Mouse (Mus musculus): ENCODE data around the gene Wwc1. TPM values are rescaled to one million over a fixed set of nuclear protein-coding genes. Genes with fewer than 3 reads are reported as not detected.

The Wwc1 gene
- polyA plus RNA-seq, 1 experiment: 28.5 TPM

GRCm38 (mm10) chr11:35916466-35917185 is 63.7 kb downstream of the Wwc1 start:
- TF ChIP-seq POLR2A (IDR thresholded peaks at IDR 0.05; ENCODE audit: borderline replicate concordance, insufficient read depth, low read length) (no peak), CTCF (IDR thresholded peaks at IDR 0.05; ENCODE audit: borderline replicate concordance, insufficient read depth, low read depth, low read length) (no peak)
- Histone ChIP-seq H3K27me3 (ENCODE audit: control insufficient read depth, insufficient read depth, low read length) (no peaks in the 10 kb centered on the region), H3K4me3 (replicated peaks; ENCODE audit: insufficient read depth, low read depth, low read length) (no peak overlapping the region), H3K27ac (ENCODE audit: insufficient read depth, low read length) (no peak overlapping the region), H3K4me1 (ENCODE audit: control insufficient read depth, insufficient read depth, low read length) (no peaks in the 10 kb centered on the region)
- 89% methylated on average over 8 of the region's 8 CpGs for WGBS
- no peak for DNase-seq

GRCm38 (mm10) chr11:35915546-35915945 is 64.8 kb downstream of the Wwc1 start:
- DNase-seq: no peak
- WGBS: 16% methylated on average over 8 of the region's 8 CpGs
- H3K4me3 ChIP-seq (replicated peaks; ENCODE audit: insufficient read depth, low read depth, low read length): no peak overlapping the region
- no peaks in the 10 kb centered on the region for H3K4me1 ChIP-seq (ENCODE audit: control insufficient read depth, insufficient read depth, low read length)
- no peaks in the 10 kb centered on the region for H3K27me3 ChIP-seq (ENCODE audit: control insufficient read depth, insufficient read depth, low read length)
- H3K27ac ChIP-seq (ENCODE audit: insufficient read depth, low read length): no peak overlapping the region
- TF ChIP-seq CTCF (IDR thresholded peaks at IDR 0.05; ENCODE audit: borderline replicate concordance, insufficient read depth, low read depth, low read length) (no peak), POLR2A (IDR thresholded peaks at IDR 0.05; ENCODE audit: borderline replicate concordance, insufficient read depth, low read length) (no peak)

GRCm38 (mm10) chr11:35913418-35914044 is 66.8 kb downstream of the Wwc1 start:
- 78% methylated on average over 6 of the region's 6 CpGs for WGBS
- Histone ChIP-seq H3K27ac (ENCODE audit: insufficient read depth, low read length) (no peak overlapping the region), H3K4me1 (ENCODE audit: control insufficient read depth, insufficient read depth, low read length) (no peaks in the 10 kb centered on the region), H3K27me3 (ENCODE audit: control insufficient read depth, insufficient read depth, low read length) (no peaks in the 10 kb centered on the region), H3K4me3 (replicated peaks; ENCODE audit: insufficient read depth, low read depth, low read length) (no peak overlapping the region)
- DNase-seq: no peak
- TF ChIP-seq POLR2A (IDR thresholded peaks at IDR 0.05; ENCODE audit: borderline replicate concordance, insufficient read depth, low read length): no peak

- 65% methylated on average over 7 of the region's 7 CpGs for WGBS
- H3K4me1 ChIP-seq (ENCODE audit: control insufficient read depth, insufficient read depth, low read length): no peaks in the 10 kb centered on the region
- no peaks in the 10 kb centered on the region for H3K27me3 ChIP-seq (ENCODE audit: control insufficient read depth, insufficient read depth, low read length)
- no peak for TF ChIP-seq POLR2A (IDR thresholded peaks at IDR 0.05; ENCODE audit: borderline replicate concordance, insufficient read depth, low read length)
- TF ChIP-seq CTCF (IDR thresholded peaks at IDR 0.05; ENCODE audit: borderline replicate concordance, insufficient read depth, low read depth, low read length): no peak
- H3K4me3 ChIP-seq (replicated peaks; ENCODE audit: insufficient read depth, low read depth, low read length): no peak overlapping the region
- DNase-seq: no peak
- H3K27ac ChIP-seq (ENCODE audit: insufficient read depth, low read length): no peak overlapping the region
These were observed 75.3 kb downstream of the Wwc1 start for GRCm38 (mm10) chr11:35904955-35905550.

GRCm38 (mm10) chr11:35903079-35903478 is 77.2 kb downstream of the Wwc1 start:
- 76% methylated on average over 9 of the region's 9 CpGs for WGBS
- no peak for TF ChIP-seq POLR2A (IDR thresholded peaks at IDR 0.05; ENCODE audit: borderline replicate concordance, insufficient read depth, low read length)
- no peak for TF ChIP-seq CTCF (IDR thresholded peaks at IDR 0.05; ENCODE audit: borderline replicate concordance, insufficient read depth, low read depth, low read length)
- Histone ChIP-seq H3K4me1 (ENCODE audit: control insufficient read depth, insufficient read depth, low read length) (no peaks in the 10 kb centered on the region), H3K27ac (ENCODE audit: insufficient read depth, low read length) (no peak overlapping the region), H3K27me3 (ENCODE audit: control insufficient read depth, insufficient read depth, low read length) (no peaks in the 10 kb centered on the region), H3K4me3 (replicated peaks; ENCODE audit: insufficient read depth, low read depth, low read length) (no peak overlapping the region)
- DNase-seq: no peak

- WGBS: 66% methylated on average over 9 of the region's 9 CpGs
- H3K4me3 ChIP-seq (replicated peaks; ENCODE audit: insufficient read depth, low read depth, low read length): no peak overlapping the region
- TF ChIP-seq POLR2A (IDR thresholded peaks at IDR 0.05; ENCODE audit: borderline replicate concordance, insufficient read depth, low read length) (no peak), CTCF (IDR thresholded peaks at IDR 0.05; ENCODE audit: borderline replicate concordance, insufficient read depth, low read depth, low read length) (no peak)
- DNase-seq: no peak
- H3K4me1 ChIP-seq (ENCODE audit: control insufficient read depth, insufficient read depth, low read length): no peaks in the 10 kb centered on the region
- H3K27ac ChIP-seq (ENCODE audit: insufficient read depth, low read length): no peak overlapping the region
- no peaks in the 10 kb centered on the region for H3K27me3 ChIP-seq (ENCODE audit: control insufficient read depth, insufficient read depth, low read length)
These were observed 80.4 kb downstream of the Wwc1 start for GRCm38 (mm10) chr11:35899946-35900345.

GRCm38 (mm10) chr11:35893454-35893853 is 86.9 kb downstream of the Wwc1 start:
- no peak for DNase-seq
- no peak for TF ChIP-seq CTCF (IDR thresholded peaks at IDR 0.05; ENCODE audit: borderline replicate concordance, insufficient read depth, low read depth, low read length)
- no peak for TF ChIP-seq POLR2A (IDR thresholded peaks at IDR 0.05; ENCODE audit: borderline replicate concordance, insufficient read depth, low read length)
- Histone ChIP-seq H3K27me3 (ENCODE audit: control insufficient read depth, insufficient read depth, low read length) (no peaks in the 10 kb centered on the region), H3K4me1 (ENCODE audit: control insufficient read depth, insufficient read depth, low read length) (peaks cover 9% of the 10 kb centered on the region; the same call in 1 of the 2 replicates), H3K27ac (ENCODE audit: insufficient read depth, low read length) (no peak overlapping the region), H3K4me3 (replicated peaks; ENCODE audit: insufficient read depth, low read depth, low read length) (no peak overlapping the region)
- 43% methylated on average over 4 of the region's 4 CpGs for WGBS

- no peak overlapping the region for H3K27ac ChIP-seq (ENCODE audit: insufficient read depth, low read length)
- WGBS: 3% methylated on average over 10 of the region's 10 CpGs
- peaks cover 9% of the 10 kb centered on the region; the same call in 1 of the 2 replicates for H3K4me1 ChIP-seq (ENCODE audit: control insufficient read depth, insufficient read depth, low read length)
- TF ChIP-seq CTCF (IDR thresholded peaks at IDR 0.05; ENCODE audit: borderline replicate concordance, insufficient read depth, low read depth, low read length) (no peak), POLR2A (IDR thresholded peaks at IDR 0.05; ENCODE audit: borderline replicate concordance, insufficient read depth, low read length) (no peak)
- H3K27me3 ChIP-seq (ENCODE audit: control insufficient read depth, insufficient read depth, low read length): no peaks in the 10 kb centered on the region
- no peak overlapping the region for H3K4me3 ChIP-seq (replicated peaks; ENCODE audit: insufficient read depth, low read depth, low read length)
- DNase-seq: peak; percentile 16 to 32
These were observed 87.3 kb downstream of the Wwc1 start for GRCm38 (mm10) chr11:35893018-35893421.

Measured in cerebellum, adult 2 months (tissue).